Mouse (Mus musculus) kidney, postnatal 25 days (tissue): Measurements from ENCODE around the gene Slc35f4.

Experiments used
- DNase-seq, 2 experiments: peaks; one replicate each; pipeline ENCODE4 v3.0.0; 2021; ENCODE audit warnings: mixed read lengths in 2 of 2

The Slc35f4 gene

GRCm38 (mm10) chr14:49277642-49278041, 248.2 kb downstream of the Slc35f4 start:
- DNase-seq: no peak

DNA sequence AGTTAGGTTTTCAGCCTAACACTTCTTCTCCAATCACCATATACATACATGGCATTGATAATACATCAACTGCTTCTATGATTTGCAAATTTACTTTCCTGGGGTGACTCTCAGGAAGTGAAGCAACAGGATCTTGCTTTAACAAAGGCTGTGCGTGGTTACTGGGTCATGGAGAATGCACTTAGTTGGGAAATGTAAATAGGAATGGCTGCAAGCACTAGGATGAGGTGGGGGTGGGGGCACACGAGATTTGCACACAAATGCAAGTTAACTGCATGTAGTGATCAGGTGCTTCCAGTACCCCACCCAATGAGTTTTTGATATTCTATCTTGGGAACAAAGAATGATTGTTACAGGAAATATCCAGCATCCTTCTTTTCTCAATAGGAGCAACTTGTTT, 250.5 kb downstream of the Slc35f4 start:
- DNase-seq: no peak

DNA sequence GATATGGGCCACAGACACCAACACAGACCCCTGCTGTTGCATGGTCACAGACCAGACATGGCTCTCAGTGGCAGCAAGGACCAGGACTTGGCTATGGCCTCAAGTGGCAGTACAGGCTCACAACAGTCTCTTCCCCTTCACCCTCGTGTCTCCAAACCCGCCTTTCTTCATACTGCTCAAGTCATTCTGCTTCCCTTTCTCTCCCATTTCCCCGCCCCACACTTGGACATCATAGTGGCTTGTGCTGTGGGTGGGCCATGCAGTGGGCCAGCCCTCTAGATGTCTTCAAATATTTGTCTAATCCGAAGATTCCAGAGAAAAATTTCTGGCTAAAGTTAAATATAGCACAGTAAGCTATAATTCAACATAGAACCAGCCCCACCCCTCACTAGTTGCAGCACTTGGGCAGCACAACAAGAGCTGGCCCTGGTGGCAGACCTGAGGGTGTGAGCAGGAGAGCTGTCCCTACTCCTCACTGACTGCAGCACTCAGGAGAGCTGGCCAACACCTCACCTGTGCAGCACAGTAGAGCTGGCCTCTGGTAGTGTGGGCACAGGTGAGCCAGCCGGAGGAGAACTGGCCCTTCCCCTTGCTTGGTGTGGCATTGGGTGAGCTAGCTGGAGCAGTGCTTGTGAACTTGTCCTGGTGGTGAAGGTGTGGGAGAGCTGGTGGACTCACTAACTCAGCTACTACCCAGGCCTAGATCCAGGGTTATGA, 260.4 kb downstream of the Slc35f4 start:
- no peak for DNase-seq
